Mouse (Mus musculus): ENCODE measurements around the gene Mtcl1.

GRCm38 (mm10) chr17:66326552-66327045 lies 123.0 kb downstream of the Mtcl1 start:
- peak; percentile 78 for TF ChIP-seq CTCF (IDR thresholded peaks at IDR 0.05; ENCODE audit: low read depth, low read length)
- no peak for TF ChIP-seq POLR2A (IDR thresholded peaks at IDR 0.05; ENCODE audit: insufficient read depth, low read length)

All from ES-Bruce4 (cell line).